Mouse (Mus musculus): ENCODE data around the gene Tlr7.
"Not testable (repeated sequence)": the region's sequence is repeated elsewhere in the genome, so short reads cannot be mapped to it uniquely, and the experiment has no call there.

Tlr7 gene

DNA sequence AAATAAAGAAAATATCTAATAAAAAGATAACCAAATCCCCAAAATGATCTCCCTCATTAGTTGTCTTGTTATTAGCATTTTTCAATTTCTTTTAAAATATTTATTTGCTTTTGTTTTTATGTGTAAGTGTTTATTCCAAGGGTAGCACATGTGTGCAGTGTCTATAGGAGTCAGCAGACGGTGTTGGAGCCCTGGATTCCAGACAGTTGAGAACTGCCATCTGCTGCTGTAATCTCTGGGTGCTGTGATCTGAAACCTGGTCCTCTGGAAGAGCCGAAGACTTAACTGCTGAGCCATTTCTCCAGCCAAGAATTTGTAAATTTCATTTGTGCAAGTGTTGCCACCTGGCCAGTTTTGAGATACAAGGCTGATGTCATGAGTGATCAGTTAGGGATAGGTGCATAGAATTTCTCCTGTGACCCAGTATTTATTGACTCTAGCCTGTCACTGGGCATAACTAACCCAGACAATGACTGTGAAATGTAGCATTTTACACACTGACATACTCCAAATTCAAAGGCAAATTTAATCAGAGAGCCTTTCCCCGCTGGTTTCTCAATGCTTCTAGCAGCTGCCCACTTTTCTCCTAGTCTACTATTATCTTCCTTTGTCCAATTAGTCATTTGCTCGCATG lies 15.1 kb downstream of the Tlr7 start:
- DNase-seq (ENCODE audit: inconsistent age in 2 of 2, low spot score in 1 of 2) = no peak

DNA sequence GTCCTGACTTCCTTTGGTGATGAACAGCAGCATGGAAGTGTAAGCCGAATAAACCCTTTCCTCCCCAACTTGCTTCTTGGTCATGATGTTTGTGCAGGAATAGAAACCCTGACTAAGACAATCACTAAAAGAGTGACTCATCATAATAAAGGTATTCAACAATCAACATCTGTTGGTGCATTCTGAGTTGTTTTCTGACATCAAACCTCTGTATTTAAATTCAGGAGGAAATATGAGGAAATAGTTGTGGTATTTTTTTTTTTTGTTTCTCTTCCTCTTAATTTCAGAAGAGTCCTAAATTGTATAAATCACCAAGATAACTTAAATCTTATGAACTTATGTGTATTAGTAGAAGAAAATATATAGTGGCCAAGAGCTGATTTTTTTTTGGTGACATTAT lies 28.3 kb downstream of the Tlr7 start:
- not testable (repeated sequence) for DNase-seq (ENCODE audit: inconsistent age in 2 of 2, low spot score in 1 of 2)

DNA sequence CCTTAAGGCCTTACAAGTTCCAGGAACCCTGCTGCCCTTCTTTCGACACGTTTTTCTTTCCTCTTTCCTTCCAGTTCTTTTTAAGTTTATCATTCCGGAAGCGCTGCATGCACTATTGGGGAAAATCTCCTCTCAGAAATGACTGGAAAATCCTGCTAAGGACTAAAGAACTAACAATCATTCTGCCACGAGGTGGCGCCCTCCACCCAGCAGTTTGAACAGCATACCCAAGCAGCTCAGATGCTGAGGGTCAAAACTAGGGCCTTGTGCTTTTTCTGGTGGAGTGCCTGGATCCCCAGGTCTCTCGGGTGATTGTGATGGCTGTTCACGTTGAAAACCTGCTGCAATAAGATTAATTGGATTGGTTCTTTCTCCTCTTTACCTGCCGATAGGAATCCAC lies 53.4 kb downstream of the Tlr7 start:
- DNase-seq (ENCODE audit: inconsistent age in 2 of 2, low spot score in 1 of 2) = peak; percentile 48 to 81

DNA sequence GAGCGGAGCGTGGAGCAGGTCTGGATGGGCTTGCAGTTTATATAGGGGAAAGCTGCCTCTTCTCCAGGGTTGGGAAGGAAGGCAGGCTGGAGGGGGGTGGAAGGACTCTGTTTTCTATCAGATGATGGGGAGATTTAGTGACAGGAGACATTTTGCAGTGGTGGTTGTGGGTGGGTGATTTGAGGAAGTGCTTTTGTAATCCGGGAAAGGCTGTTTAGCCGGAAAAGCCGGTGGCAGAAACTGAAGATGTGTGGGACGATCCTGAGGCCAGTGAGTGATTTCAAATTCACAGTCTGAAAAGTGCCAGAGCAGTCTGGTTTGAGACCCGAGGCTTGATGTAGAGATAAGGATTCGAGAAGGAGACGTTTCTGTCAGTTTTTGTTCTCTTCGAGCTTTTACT lies 53.8 kb downstream of the Tlr7 start:
- DNase-seq (ENCODE audit: inconsistent age in 2 of 2, low spot score in 1 of 2) = peak in 1 of 2 experiments; percentile 22

DNA sequence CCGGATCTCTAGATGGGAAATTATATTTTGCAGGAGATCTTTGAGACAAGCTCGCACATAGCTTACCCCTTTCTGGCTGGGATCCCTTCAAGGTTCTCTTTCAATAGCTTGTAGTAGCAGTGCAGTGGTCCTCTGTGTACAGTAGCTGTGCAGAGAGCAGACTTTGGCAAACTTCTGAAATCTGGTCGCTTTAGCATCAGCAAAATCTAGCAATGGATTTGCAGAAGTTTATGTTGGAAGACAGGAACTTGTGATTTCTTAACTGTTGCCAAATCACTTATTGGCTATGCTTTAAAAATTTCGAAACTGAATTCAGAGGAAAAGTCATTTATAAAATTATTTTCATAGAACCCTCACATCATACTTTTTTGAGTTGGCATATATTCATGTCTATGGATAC lies 66.3 kb downstream of the Tlr7 start, which contains the start of gene Tlr8:
Tlr8 (minus strand) TSS at position 244 of the 400 bp plus-strand sequence.
- DNase-seq (ENCODE audit: inconsistent age in 2 of 2, low spot score in 1 of 2) = no peak

DNA sequence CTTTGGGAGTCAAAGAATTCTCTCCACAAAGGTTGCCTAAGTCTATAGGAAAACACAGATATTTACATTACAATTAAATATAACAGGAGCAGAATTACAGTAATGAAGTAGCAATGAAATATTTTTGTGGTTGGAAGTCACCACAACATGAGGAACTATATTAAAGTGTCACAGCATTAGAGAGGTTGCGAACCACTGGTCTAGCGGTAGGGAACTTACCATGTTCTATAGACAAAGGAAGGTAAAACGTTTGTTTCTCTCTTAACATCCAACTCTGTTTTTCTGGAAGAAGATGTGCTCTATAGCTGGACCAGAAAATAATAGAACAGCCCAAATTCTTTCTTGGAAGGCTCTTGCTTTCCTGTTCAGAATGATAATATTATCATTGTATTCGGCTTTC lies 66.8 kb downstream of the Tlr7 start:
- DNase-seq (ENCODE audit: inconsistent age in 2 of 2, low spot score in 1 of 2) = no peak

All from adrenal gland, adult (tissue).